Mouse (Mus musculus): ENCODE results near the gene Raver1.

Gene Raver1

DNA sequence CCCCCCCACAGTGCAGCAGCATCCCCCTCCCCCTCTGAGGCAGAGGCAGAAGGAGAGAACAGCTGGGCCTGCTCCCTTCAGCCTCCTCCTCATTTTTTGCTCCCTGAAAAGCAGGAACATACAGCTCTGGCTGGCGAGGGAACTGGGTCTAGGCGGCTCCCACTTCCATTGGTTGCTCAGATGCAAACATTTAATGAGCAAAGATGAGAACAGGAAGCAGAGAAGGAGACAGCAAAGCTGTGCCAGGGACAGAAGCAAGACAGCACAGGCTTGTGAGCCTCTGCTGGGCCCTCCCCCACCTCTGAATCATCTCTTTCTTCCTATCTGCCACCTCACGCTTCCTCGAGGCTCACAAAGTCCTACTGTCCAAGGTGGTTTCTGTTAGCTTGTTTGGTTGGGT lies 50.5 kb downstream of the Raver1 start:
- DNase-seq (ENCODE audit: inconsistent ontology term), result no peak

DNA sequence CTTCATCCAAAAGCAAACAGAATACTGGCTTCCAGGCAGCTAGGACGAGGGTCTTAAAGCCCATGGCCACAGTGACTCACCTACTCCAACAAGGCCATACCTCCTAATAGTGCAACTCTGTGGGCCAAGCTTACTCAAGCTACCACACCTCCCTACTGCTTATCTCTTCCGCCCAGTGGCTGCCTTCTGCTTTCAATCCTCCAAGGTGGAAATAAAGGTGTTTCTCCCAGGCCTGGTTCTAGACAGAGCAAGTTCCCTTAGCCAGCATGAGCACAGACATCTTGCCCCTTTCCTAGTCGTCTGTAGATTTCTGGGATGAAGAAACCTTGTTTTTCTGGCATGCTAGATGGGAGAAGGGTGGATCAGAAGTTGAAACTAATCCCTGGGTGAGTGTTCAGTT lies 52.0 kb downstream of the Raver1 start:
- no peak for DNase-seq (ENCODE audit: inconsistent ontology term)

DNA sequence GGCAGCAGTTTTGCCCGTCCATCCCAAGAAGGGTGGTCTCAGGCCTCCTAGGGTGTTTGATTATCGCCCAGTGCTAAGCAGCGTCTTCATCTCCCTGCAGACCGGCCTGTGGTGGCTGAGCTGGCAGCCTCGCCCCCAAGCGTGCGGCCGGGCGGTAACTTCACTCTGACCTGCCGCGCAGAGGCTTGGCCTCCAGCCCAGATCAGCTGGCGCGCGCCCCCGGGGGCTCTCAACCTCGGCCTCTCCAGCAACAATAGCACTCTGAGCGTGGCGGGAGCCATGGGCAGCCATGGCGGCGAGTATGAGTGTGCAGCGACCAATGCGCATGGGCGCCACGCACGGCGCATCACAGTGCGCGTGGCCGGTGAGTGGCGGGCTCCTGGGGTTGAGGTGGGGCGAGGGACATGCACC lies 54.3 kb downstream of the Raver1 start:
- peak; percentile 76 for DNase-seq (ENCODE audit: inconsistent ontology term)

DNA sequence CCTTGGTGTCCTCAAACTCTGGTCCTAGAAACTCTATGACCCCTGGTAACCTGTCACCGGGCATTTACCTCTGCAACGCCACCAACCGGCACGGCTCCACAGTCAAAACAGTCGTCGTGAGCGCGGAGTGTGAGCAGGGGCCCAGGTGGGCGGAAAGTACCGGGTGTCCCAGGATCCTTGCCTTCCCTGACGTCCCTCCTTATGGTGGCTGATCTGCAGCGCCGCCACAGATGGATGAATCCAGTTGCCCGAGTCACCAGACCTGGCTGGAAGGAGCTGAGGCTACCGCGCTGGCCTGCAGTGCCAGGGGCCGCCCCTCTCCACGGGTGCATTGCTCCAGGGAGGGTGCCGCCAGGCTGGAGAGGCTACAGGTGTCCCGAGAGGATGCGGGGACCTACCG lies 55.1 kb downstream of the Raver1 start:
- no peak for DNase-seq (ENCODE audit: inconsistent ontology term)

DNA sequence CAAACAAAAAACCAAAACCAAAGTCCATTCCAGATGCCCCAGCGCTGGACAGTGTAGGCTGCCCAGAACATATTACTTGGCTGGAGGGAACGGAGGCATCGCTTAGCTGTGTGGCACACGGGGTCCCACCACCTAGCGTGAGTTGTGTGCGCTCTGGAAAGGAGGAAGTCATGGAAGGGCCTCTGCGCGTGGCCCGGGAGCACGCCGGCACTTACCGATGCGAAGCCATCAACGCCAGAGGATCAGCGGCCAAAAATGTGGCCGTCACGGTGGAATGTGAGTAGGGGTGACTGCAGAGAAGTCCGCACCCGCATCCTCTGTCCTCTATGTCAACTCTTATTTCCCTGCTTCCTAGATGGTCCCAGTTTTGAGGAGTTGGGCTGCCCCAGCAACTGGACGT lies 55.6 kb downstream of the Raver1 start:
- DNase-seq (ENCODE audit: inconsistent ontology term), result no peak

DNA sequence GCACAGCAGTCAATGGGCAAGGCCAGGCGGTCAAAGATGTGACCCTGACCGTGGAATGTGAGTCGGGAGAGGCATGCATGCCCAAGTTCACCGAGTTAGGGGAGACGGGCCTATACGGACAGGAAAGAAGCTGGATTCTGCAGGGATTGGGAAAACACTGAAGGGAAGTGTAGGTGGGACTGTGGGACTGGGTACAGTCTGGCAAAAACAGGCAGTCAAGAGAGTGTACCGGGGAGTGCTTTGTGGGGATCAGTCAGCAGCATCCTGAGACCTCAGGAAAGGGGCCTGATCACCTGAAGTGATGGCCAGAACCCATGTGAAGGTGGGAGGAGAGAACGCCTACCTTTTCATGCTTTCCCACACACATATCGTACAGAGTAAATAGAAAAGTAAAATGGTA lies 56.2 kb downstream of the Raver1 start:
- DNase-seq (ENCODE audit: inconsistent ontology term), result no peak

DNA sequence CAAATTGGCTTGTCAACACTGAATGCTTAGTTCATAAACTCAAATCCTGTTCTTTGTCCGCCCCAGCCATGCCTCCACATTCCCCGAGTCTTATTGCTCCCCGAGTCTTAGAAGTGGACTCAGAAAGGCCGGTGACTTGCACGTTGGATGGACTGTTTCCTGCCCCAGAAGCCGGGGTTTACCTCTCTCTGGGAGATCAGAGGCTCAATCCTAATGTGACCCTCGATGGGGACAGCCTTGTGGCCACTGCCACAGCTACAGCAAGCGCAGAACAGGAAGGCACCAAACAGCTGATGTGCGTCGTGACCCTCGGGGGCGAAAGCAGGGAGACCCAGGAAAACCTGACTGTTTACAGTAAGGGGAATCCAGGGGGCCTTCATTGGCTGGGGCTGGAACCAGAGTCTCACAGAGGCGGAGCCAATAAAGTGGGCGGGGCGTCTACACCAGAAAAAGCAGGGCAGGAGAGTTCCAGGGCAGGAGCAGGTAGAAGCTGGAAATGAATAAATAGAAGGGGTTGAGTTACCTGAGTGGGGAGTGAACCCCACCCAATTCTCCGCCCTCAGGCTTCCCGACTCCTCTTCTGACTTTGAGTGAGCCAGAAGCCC lies 57.2 kb downstream of the Raver1 start:
- DNase-seq (ENCODE audit: inconsistent ontology term), result no peak

DNA sequence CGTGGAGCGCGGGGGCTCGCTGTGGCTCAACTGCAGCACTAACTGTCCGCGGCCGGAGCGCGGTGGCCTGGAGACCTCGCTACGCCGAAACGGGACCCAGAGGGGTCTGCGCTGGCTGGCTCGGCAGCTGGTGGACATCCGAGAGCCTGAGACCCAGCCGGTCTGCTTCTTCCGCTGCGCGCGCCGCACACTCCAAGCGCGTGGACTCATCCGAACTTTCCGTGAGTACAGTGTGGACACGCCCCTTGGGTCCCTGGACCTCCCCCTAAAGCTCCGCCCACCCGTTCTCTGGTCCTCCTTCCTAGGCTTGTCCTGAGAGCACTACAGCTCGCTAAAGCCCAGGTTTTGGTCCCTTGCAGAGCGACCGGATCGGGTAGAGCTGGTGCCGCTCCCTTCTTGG lies 58.7 kb downstream of the Raver1 start:
- peak; percentile 95 for DNase-seq (ENCODE audit: inconsistent ontology term)

DNA sequence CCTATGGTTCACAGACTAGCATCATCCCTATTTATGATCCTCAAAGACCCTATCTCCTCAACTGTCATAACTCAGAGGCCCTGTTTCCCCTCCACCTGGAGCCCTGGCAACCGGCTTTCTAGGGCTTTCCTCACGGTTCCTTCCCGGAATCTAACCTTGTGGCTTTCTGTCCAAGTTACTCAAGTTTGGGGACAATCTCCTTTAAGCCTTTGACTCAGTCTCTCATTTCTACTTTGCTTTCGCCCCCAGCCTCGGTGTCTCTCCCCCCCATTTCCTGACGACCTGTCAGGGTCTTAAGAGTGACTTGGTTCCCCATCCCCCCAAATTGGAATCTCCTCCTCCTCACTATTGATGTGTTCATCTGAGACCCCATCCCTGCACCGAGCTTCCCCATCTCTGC lies 59.3 kb downstream of the Raver1 start:
- DNase-seq (ENCODE audit: inconsistent ontology term), result no peak

DNA sequence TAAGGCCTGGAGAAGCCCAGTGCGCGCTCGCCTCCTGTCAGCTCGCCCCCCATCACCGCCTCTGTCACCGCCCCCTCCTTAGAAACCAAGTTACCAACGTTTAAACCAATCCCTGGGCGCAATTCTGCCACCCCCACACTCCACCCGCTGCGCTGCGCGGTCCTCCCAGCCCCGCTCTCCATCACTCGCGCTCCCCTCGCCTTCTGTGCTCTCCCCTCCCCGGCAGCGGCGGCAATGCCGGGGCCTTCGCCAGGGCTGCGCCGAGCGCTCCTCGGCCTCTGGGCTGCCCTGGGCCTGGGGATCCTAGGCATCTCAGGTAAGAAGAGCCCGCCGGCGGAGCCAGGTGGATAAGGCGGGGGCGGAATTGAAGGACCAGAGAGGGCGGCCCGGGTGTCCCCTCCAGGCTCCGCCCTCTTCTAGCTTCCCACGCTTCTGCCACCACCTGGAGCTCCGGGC lies 59.9 kb downstream of the Raver1 start, which contains the start of gene Icam5:
TSS of gene Icam5 (plus strand) at position 178 of the 456 bp plus-strand sequence.
- DNase-seq (ENCODE audit: inconsistent ontology term), result peak; percentile 59

DNA sequence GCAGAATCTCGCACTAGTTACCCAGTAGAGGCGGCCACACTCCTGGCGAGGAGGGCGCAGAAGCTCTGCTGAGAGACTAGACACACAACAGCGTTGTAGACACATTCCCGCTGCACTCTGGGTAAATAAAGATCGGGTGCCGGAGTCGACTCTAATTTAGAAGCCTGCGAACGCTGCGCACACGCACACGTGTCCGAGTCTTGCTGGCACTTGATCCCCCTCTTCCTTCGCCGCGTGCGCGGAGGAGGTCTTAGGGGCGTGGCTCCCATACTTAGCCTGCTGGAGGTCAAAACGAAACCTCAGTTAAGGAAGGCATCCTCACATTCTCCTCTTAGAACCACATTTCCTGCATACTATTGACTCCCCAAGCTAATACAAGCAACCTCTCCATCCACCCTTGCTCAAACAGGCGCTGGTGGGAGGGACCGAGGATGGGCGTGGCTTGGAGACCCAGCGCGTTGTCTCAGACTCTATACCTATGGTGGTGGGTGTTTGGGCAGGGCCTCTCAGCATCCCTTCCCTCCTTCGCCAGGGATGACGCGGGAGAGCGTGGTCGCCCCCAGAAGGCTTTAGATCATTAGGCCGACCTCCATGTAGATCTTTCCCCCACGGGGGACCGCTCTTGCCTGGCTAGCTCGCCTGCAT lies 60.4 kb downstream of the Raver1 start:
- peak; percentile 79 for DNase-seq (ENCODE audit: inconsistent ontology term)

DNA sequence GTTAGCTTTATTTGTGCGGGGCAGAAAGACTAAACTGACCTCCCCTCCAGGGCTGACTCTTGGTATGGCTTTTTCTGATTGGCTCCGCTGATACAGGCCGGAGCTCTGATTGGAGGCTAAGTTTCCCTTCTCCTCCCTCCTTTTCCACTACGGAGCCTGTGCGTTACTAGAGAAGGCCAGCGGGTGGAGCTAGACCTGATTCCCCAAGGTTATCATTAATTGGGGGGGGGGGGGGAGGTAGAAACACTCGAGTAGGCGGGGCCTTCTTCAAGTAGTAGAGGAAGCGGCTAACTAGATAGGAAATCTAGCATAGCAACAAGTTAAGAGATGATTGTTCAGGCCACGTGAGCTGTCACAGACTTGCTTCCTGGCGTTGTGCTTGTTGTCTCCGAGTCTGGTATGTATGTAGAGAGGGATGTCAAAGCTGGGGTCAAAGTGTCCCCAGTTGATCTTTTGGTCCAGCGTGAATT lies 61.0 kb downstream of the Raver1 start:
- DNase-seq (ENCODE audit: inconsistent ontology term), result peak; percentile 93

DNA sequence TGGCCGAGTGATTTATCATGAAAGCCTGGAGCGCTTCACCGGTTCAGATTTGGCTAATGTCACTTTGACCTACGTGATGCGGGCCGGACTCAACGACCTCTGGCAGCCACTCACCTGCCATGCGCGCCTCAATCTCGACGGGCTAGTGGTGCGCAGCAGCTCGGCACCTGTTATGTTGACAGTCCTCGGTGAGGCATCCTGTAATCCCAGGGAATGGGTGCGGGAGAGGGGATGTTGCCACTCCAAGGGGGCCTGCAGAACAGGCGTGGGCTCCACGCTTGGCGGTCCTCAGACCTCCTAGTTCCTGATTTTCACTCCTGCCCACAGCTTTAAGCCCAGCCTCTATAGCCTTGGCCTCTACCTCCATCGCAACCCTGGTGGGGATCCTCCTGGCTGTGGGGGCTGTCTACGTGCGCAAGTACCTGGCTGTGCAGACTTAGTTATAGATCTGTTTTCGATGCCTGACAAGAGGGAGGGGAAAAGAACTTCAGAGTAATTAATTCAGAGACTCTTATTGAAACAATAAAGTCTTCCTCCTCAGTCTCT lies 61.7 kb downstream of the Raver1 start:
- no peak for DNase-seq (ENCODE audit: inconsistent ontology term)

DNA sequence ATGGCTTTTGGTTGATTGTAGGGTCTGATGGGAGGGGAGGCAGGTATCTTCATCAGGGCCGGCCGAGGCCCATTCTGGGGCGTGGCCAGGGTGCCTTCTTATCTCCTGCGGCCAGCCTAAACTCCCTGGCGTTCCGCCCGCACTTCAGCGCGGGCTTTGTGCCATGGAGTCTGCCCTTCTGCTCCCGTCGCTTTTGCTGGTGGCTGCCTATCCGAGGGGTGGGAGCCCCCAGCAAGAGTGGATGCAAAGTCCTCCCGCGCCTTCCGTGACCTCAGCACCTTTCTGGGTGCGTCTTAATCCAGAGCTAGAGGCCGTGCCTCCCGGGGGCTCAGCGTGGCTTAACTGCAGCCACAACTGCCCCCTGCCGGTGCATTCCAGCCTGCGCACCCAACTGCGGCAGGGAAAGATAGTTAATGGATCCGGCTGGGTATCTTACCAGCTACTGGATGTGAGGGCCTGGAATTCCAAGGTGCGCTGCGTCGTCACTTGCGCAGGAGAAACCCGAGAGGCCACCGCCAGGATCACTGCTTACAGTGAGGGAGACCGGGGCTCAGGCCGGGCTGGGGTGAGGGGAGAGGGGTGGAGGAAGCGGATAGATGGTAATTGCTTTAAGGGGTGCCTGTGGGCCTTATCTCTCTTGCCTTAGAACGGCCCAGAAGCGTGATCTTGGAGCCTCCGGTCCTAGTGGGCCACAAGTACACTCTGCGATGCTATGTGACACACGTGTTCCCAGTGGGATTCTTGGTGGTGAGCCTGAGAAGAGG lies 62.3 kb downstream of the Raver1 start, which contains the start of gene Icam4:
TSS of gene Icam4 (plus strand) at position 83 of the 764 bp plus-strand sequence.
- DNase-seq (ENCODE audit: inconsistent ontology term), result peak; percentile 75

DNA sequence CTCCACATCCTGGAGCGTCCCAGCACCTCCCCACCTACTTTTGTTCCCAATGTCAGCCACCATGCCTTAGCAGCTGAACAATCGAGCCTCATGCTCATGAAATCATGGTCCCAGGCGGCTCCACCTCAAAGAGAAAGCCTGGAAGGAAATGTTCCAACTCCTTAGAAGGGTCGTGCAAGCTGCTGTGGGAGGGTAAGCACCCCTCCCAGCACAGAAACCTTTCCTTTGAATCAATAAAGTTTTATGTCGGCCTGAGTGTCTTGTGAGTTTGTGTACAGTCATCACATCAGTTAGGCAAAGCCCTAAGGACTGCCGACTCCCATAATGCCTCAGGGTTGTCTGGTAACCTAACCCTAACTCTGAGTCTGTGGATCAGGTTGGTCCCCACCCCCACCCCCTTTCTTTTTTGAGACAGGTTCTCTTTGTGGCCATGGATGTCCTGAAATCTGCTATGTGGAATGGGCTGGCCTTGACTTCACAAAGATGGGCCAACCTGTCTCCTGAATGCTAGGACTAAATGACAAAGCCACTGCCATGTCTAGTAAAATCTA lies 63.2 kb downstream of the Raver1 start:
- no peak for DNase-seq (ENCODE audit: inconsistent ontology term)

DNA sequence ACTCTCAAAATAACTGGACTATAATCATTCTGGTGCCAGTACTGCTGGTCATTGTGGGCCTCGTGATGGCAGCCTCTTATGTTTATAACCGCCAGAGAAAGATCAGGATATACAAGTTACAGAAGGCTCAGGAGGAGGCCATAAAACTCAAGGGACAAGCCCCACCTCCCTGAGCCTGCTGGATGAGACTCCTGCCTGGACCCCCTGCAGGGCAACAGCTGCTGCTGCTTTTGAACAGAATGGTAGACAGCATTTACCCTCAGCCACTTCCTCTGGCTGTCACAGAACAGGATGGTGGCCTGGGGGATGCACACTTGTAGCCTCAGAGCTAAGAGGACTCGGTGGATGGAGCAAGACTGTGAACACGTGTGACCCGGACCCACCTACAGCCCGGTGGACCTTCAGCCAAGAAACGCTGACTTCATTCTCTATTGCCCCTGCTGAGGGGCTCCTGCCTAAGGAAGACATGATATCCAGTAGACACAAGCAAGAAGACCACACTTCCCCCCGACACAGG lies 64.0 kb downstream of the Raver1 start:
- no peak for DNase-seq (ENCODE audit: inconsistent ontology term)

DNA sequence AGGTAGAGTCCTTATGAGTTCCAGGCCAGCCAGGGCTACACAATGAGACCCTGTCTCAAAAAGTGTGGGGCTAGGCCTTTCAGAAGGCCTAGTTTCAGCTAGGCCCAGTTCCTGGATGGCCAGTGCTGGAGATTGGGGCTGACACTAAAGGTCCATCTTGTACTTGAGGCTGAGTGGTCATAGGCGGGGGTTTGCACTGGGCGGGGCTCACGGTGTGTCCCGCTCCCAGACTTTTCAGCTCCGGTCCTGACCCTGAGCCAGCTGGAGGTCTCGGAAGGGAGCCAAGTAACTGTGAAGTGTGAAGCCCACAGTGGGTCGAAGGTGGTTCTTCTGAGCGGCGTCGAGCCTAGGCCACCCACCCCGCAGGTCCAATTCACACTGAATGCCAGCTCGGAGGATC lies 65.0 kb downstream of the Raver1 start:
- no peak for DNase-seq (ENCODE audit: inconsistent ontology term)

DNA sequence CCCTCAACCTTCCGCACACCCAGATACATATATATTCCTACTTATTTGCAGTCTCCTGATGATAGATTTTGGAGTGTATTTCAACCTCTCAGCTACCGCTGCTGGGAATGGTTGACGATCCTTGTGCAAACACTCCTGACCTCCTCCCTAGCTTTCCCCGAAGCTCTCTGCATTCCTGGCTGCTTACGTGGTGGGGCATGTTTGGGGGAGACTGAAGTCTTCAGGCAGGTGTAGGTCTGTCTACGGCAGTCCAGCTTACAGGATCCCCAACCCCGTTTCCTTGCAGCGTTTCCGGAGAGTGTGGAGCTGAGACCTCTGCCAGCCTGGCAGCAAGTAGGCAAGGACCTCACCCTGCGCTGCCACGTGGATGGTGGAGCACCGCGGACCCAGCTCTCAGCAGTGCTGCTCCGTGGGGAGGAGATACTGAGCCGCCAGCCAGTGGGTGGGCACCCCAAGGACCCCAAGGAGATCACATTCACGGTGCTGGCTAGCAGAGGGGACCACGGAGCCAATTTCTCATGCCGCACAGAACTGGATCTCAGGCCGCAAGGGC lies 66.5 kb downstream of the Raver1 start:
- DNase-seq (ENCODE audit: inconsistent ontology term), result no peak

Data from Muller cell, postnatal 12 days (primary cell).